Mouse (Mus musculus) liver, postnatal 0 days (tissue): ENCODE measurements at regions not wholly inside any gene's neighbourhood (a gene's known extent, or its start where the extent isn't known, plus 50 kb on each side); places are given as distances from the start of the nearest gene placed in this dataset.

ENCODE experiments used
- ATAC-seq: fragments of 200-750 bp; cut with Nextera tagmentation; 2 replicates; pipeline ENCODE4 v1.8.0; 2017; ENCODE audit warnings: mild to moderate bottlenecking, moderate library complexity
- DNase-seq: peaks from one replicate; pipeline ENCODE4 v3.0.0-alpha.2; 2016
- H3K27ac ChIP-seq: fragments of 300-500 bp; sonication (generic); 2 replicates; pipeline ENCODE4 v1.5.1; 2014; ENCODE audit warnings: antibody characterized with exemption, moderate library complexity, mild to moderate bottlenecking, low read depth
- H3K27me3 ChIP-seq: fragments of 300-500 bp; sonication (generic); 2 replicates; pipeline ENCODE4 v1.6.1; 2014; ENCODE audit warnings: low read length, control low read depth, mixed read lengths; ENCODE audit not compliant: insufficient read depth
- H3K36me3 ChIP-seq: fragments of 300-500 bp; sonication (generic); replicated peaks from 2 replicates; pipeline ENCODE4 v1.6.1; 2014; ENCODE audit warnings: mild to moderate bottlenecking, control low read depth, low read length, moderate library complexity, mixed read lengths; ENCODE audit not compliant: insufficient read depth
- H3K4me1 ChIP-seq: fragments of 300-500 bp; sonication (generic); 2 replicates; pipeline ENCODE4 v1.6.1; 2014; ENCODE audit warnings: antibody characterized with exemption, mild to moderate bottlenecking, control low read depth; ENCODE audit not compliant: insufficient read depth
- H3K4me2 ChIP-seq: fragments of 300-500 bp; sonication (generic); 2 replicates; pipeline ENCODE4 v1.6.1; 2014; ENCODE audit warnings: low read depth, mild to moderate bottlenecking, low read length, moderate library complexity, mixed read lengths
- H3K4me3 ChIP-seq: fragments of 300-500 bp; sonication (generic); 2 replicates; pipeline ENCODE4 v1.5.1; 2014; ENCODE audit warnings: low read depth, low read length
- H3K9ac ChIP-seq: fragments of 300-500 bp; sonication (generic); replicated peaks from 2 replicates; pipeline ENCODE4 v1.6.1; 2014; ENCODE audit warnings: mild to moderate bottlenecking, moderate library complexity
- H3K9me3 ChIP-seq: fragments of 300-500 bp; sonication (generic); 2 replicates; pipeline ENCODE4 v1.6.1; 2016; ENCODE audit warnings: mild to moderate bottlenecking, control low read depth, low read length, mixed read lengths
- CTCF ChIP-seq: sonication (generic); IDR thresholded peaks from 2 replicates; pipeline ENCODE4 v1.5.1; 2016; ENCODE audit warnings: antibody characterized with exemption, low read depth
- EP300 ChIP-seq: IDR thresholded peaks from 2 replicates; pipeline ENCODE4 v1.6.1; 2016; ENCODE audit warnings: antibody characterized with exemption, low read depth, mild to moderate bottlenecking
- WGBS: fragments of 180-500 bp; shearing (Covaris S2); extraction: QIAGEN DNeasy Blood & Tissue Kit; methylation state at CpG from one replicate; pipeline ENCODE4 v1.1.7; 2014; ENCODE audit not compliant: insufficient replicate concordance; 5-methylcytosine and 5-hydroxymethylcytosine counted together

- TF ChIP-seq EP300 (no peak), CTCF (no peak)
- 68% methylated on average over 5 of the region's 5 CpGs for WGBS
- DNase-seq (no peak), ATAC-seq (no peak)
- Histone ChIP-seq H3K36me3 (no peaks in the 10 kb centered on the region), H3K4me3 (no peak overlapping the region), H3K27ac (no peak overlapping the region), H3K9me3 (no peaks in the 10 kb centered on the region), H3K9ac (no peak overlapping the region), H3K4me2 (no peak overlapping the region), H3K27me3 (no peaks in the 10 kb centered on the region), H3K4me1 (no peaks in the 10 kb centered on the region)
These were observed 58.9 kb upstream of the Slc9a9 start for GRCm38 (mm10) chr9:94610600-94611337.

- Histone ChIP-seq H3K4me3 (no peak overlapping the region), H3K36me3 (no peaks in the 10 kb centered on the region), H3K9me3 (no peaks in the 10 kb centered on the region), H3K4me2 (0 out of 2 replicates have a peak overlapping the region, but pooled peaks have one; percentile 1), H3K27me3 (no peaks in the 10 kb centered on the region), H3K4me1 (no peaks in the 10 kb centered on the region), H3K27ac (no peak overlapping the region), H3K9ac (no peak overlapping the region)
- ATAC-seq (peak; percentile 67; the same call in 1 of the 2 replicates), DNase-seq (peak; percentile 29)
- 0 out of 2 replicates have a peak, but pooled peaks have one; percentile 34 for TF ChIP-seq EP300
- TF ChIP-seq CTCF, result peak; percentile 76
- WGBS, result 18% methylated on average over 6 of the region's 6 CpGs
These were observed 55.6 kb upstream of the Slc9a9 start for GRCm38 (mm10) chr9:94613891-94614671.

- H3K4me1 ChIP-seq, result no peaks in the 10 kb centered on the region
- TF ChIP-seq CTCF (no peak), EP300 (no peak)
- DNase-seq, result no peak
- no peak for ATAC-seq
- H3K9me3 ChIP-seq, result no peaks in the 10 kb centered on the region
- no peak overlapping the region for H3K4me2 ChIP-seq
- H3K36me3 ChIP-seq, result no peaks in the 10 kb centered on the region
- 45% methylated on average over 11 of the region's 11 CpGs for WGBS
- no peaks in the 10 kb centered on the region for H3K27me3 ChIP-seq
- H3K27ac ChIP-seq, result no peak overlapping the region
- no peak overlapping the region for H3K4me3 ChIP-seq
- no peak overlapping the region for H3K9ac ChIP-seq
These were observed 54.5 kb upstream of the Slc9a9 start for GRCm38 (mm10) chr9:94615205-94615604.

GRCm38 (mm10) chr9:94618079-94618786 lies 51.5 kb upstream of the Slc9a9 start:
- H3K27ac ChIP-seq, result no peak overlapping the region
- H3K9me3 ChIP-seq, result no peaks in the 10 kb centered on the region
- H3K9ac ChIP-seq, result no peak overlapping the region
- no peak for ATAC-seq
- no peak for TF ChIP-seq EP300
- no peak for TF ChIP-seq CTCF
- H3K36me3 ChIP-seq, result no peaks in the 10 kb centered on the region
- no peak overlapping the region for H3K4me2 ChIP-seq
- no peaks in the 10 kb centered on the region for H3K27me3 ChIP-seq
- no peak for DNase-seq
- WGBS, result 78% methylated on average over 6 of the region's 6 CpGs
- no peaks in the 10 kb centered on the region for H3K4me1 ChIP-seq
- H3K4me3 ChIP-seq, result no peak overlapping the region
